Mouse (Mus musculus) forebrain, postnatal 0 days (tissue): ENCODE results near the gene Fam120a. TPM values are rescaled to one million over a fixed set of nuclear protein-coding genes. Genes with fewer than 3 reads are reported as not detected.

Experiments used
- ATAC-seq: fragments of 200-750 bp; cut with Nextera tagmentation; 2 replicates; pipeline ENCODE4 v1.8.0; 2017; ENCODE audit warnings: mild to moderate bottlenecking, moderate library complexity
- DNase-seq: peaks from one replicate; pipeline ENCODE4 v3.0.0-alpha.2; 2015
- H3K27ac ChIP-seq: fragments of 300-500 bp; sonication (generic); 2 replicates; pipeline ENCODE4 v1.5.1; 2014; ENCODE audit warnings: low read depth, mild to moderate bottlenecking, antibody characterized with exemption, low read length, moderate library complexity, mixed read lengths
- H3K27me3 ChIP-seq: fragments of 300-500 bp; sonication (generic); 2 replicates; pipeline ENCODE4 v1.6.1; 2014; ENCODE audit warnings: mild to moderate bottlenecking, low read length, mixed read lengths; ENCODE audit not compliant: insufficient read depth
- H3K36me3 ChIP-seq: fragments of 300-500 bp; sonication (generic); 2 replicates; pipeline ENCODE4 v1.6.1; 2014; ENCODE audit warnings: mild to moderate bottlenecking, moderate library complexity; ENCODE audit not compliant: insufficient read depth
- H3K4me1 ChIP-seq: fragments of 300-500 bp; sonication (generic); 2 replicates; pipeline ENCODE4 v1.6.1; 2014; ENCODE audit warnings: antibody characterized with exemption; ENCODE audit not compliant: insufficient read depth
- H3K4me2 ChIP-seq: fragments of 300-500 bp; sonication (generic); 2 replicates; pipeline ENCODE4 v1.6.1; 2014; ENCODE audit warnings: low read depth, mild to moderate bottlenecking, moderate library complexity
- H3K4me3 ChIP-seq: fragments of 300-500 bp; sonication (generic); 2 replicates; pipeline ENCODE4 v1.5.1; 2014; ENCODE audit warnings: low read depth, low read length, mixed read lengths
- H3K9ac ChIP-seq: fragments of 300-500 bp; sonication (generic); 2 replicates; pipeline ENCODE4 v1.6.1; 2014; ENCODE audit warnings: mild to moderate bottlenecking
- H3K9me3 ChIP-seq: fragments of 300-500 bp; sonication (generic); 2 replicates; pipeline ENCODE4 v1.6.1; 2016; ENCODE audit warnings: low read length
- CTCF ChIP-seq: sonication (generic); IDR thresholded peaks from 2 replicates; pipeline ENCODE4 v1.5.1; 2016; ENCODE audit warnings: antibody characterized with exemption, control low read depth, low read depth
- WGBS: fragments of 180-500 bp; shearing (Covaris S2); extraction: QIAGEN DNeasy Blood & Tissue Kit; methylation state at CpG from one replicate; pipeline ENCODE4 v1.1.7; 2014; 5-methylcytosine and 5-hydroxymethylcytosine counted together
- polyA plus RNA-seq: library from polyadenylated mRNA; unstranded; fragments of >200 nt; fragmentation: Nextera tagmentation; extraction: Ambion mirVana; gene quantifications from 2 replicates; pipeline ENCODE4 v1.2.1, GENCODE M21; 2015
- total RNA-seq: library from RNA; depleted of rRNA; stranded (reverse); fragments of >200 nt; gene quantifications from 2 replicates; pipeline ENCODE4 v1.2.3, GENCODE M21; 2014

Gene Fam120a
- total and polyA plus RNA-seq, 2 experiments from 2014 or later, result 9.5 to 59.0 TPM

GRCm38 (mm10) chr13:48850326-48850725, 117.5 kb downstream of the Fam120a start:
- H3K9ac ChIP-seq, result no peak overlapping the region
- no peak overlapping the region for H3K4me3 ChIP-seq
- H3K36me3 ChIP-seq, result no peaks in the 10 kb centered on the region
- H3K9me3 ChIP-seq, result no peaks in the 10 kb centered on the region
- no peak overlapping the region for H3K4me2 ChIP-seq
- no peak for DNase-seq
- WGBS, result 83% methylated on average over 2 of the region's 2 CpGs
- H3K27me3 ChIP-seq, result no peaks in the 10 kb centered on the region
- peaks cover 7% of the 10 kb centered on the region for H3K4me1 ChIP-seq
- no peak for TF ChIP-seq CTCF
- H3K27ac ChIP-seq, result 0 out of 2 replicates have a peak overlapping the region, but pooled peaks have one; percentile 9
- no peak for ATAC-seq

- Histone ChIP-seq H3K27ac (no peak overlapping the region), H3K9me3 (no peaks in the 10 kb centered on the region), H3K4me2 (no peak overlapping the region), H3K27me3 (no peaks in the 10 kb centered on the region), H3K9ac (no peak overlapping the region), H3K4me3 (no peak overlapping the region), H3K36me3 (no peaks in the 10 kb centered on the region), H3K4me1 (peaks cover 7% of the 10 kb centered on the region)
- 16% methylated on average over 3 of the region's 3 CpGs for WGBS
- no peak for TF ChIP-seq CTCF
- DNase-seq, result peak; percentile 33
- ATAC-seq, result no peak
Observed at GRCm38 (mm10) chr13:48849155-48849554, 118.7 kb downstream of the Fam120a start.

GRCm38 (mm10) chr13:48845308-48845707, 122.5 kb downstream of the Fam120a start:
- Histone ChIP-seq H3K9me3 (no peaks in the 10 kb centered on the region), H3K9ac (no peak overlapping the region), H3K36me3 (no peaks in the 10 kb centered on the region), H3K27me3 (no peaks in the 10 kb centered on the region), H3K4me1 (no peaks in the 10 kb centered on the region), H3K4me2 (no peak overlapping the region), H3K4me3 (no peak overlapping the region), H3K27ac (no peak overlapping the region)
- DNase-seq, result no peak
- 83% methylated on average over 4 of the region's 4 CpGs for WGBS
- no peak for ATAC-seq
- no peak for TF ChIP-seq CTCF

DNA sequence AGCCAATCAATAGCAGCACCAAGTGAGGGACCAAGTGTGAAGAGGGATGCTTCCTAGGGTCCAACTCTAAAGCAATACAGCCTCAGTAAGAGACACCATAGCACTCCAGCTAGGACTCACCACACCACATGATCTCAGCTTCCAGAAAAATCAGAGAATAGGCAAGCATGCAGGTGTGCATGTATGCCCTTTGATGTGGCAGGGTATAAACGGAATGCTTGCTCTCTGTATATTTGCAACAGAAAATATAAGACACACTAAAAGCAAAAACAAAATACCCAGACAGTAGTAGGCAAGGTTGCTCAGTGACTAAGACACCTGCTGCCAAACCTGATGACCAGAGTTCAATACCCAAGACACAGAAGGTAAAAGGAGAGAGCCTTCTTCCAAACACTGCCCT, 124.3 kb downstream of the Fam120a start:
- H3K4me3 ChIP-seq, result no peak overlapping the region
- ATAC-seq (no peak), DNase-seq (no peak)
- H3K4me1 ChIP-seq, result no peaks in the 10 kb centered on the region
- no peaks in the 10 kb centered on the region for H3K27me3 ChIP-seq
- H3K9me3 ChIP-seq, result no peaks in the 10 kb centered on the region
- H3K36me3 ChIP-seq, result no peaks in the 10 kb centered on the region
- WGBS, result 76% methylated on average over 1 of the region's 1 CpGs
- no peak for TF ChIP-seq CTCF
- no peak overlapping the region for H3K4me2 ChIP-seq
- H3K27ac ChIP-seq, result no peak overlapping the region
- H3K9ac ChIP-seq, result no peak overlapping the region

GRCm38 (mm10) chr13:48841905-48842592, 125.8 kb downstream of the Fam120a start:
- no peaks in the 10 kb centered on the region for H3K36me3 ChIP-seq
- no peak for TF ChIP-seq CTCF
- no peak overlapping the region for H3K9ac ChIP-seq
- ATAC-seq (no peak), DNase-seq (no peak)
- H3K27me3 ChIP-seq, result no peaks in the 10 kb centered on the region
- H3K27ac ChIP-seq, result no peak overlapping the region
- no peak overlapping the region for H3K4me3 ChIP-seq
- no peak overlapping the region for H3K4me2 ChIP-seq
- WGBS, result 64% methylated on average over 5 of the region's 5 CpGs
- no peaks in the 10 kb centered on the region for H3K4me1 ChIP-seq
- no peaks in the 10 kb centered on the region for H3K9me3 ChIP-seq

GRCm38 (mm10) chr13:48838284-48838683, 129.5 kb downstream of the Fam120a start:
- Histone ChIP-seq H3K9me3 (no peaks in the 10 kb centered on the region), H3K4me2 (no peak overlapping the region), H3K36me3 (peaks cover 7% of the 10 kb centered on the region; the same call in 1 of the 2 replicates), H3K4me3 (no peak overlapping the region), H3K27ac (no peak overlapping the region), H3K4me1 (no peaks in the 10 kb centered on the region), H3K27me3 (no peaks in the 10 kb centered on the region), H3K9ac (no peak overlapping the region)
- no peak for DNase-seq
- WGBS, result 88% methylated on average over 2 of the region's 2 CpGs
- no peak for TF ChIP-seq CTCF
- no peak for ATAC-seq

GRCm38 (mm10) chr13:48837537-48837936, 130.3 kb downstream of the Fam120a start:
- H3K4me2 ChIP-seq, result no peak overlapping the region
- H3K36me3 ChIP-seq, result peaks cover 7% of the 10 kb centered on the region; the same call in 1 of the 2 replicates
- H3K4me1 ChIP-seq, result no peaks in the 10 kb centered on the region
- ATAC-seq, result no peak
- H3K27ac ChIP-seq, result no peak overlapping the region
- TF ChIP-seq CTCF, result no peak
- no peak overlapping the region for H3K4me3 ChIP-seq
- no peak for DNase-seq
- no peak overlapping the region for H3K9ac ChIP-seq
- 89% methylated on average over 6 of the region's 6 CpGs for WGBS
- H3K27me3 ChIP-seq, result no peaks in the 10 kb centered on the region
- H3K9me3 ChIP-seq, result no peaks in the 10 kb centered on the region
